Mouse (Mus musculus): ENCODE measurements around the gene Snu13. TPM values are rescaled to one million over a fixed set of nuclear protein-coding genes. Genes with fewer than 3 reads are reported as not detected.

The Snu13 gene
- polyA plus RNA-seq, 1 experiment: 134 TPM

- no peak for DNase-seq
- peaks cover 21% of the 10 kb centered on the region for H3K36me3 ChIP-seq (ENCODE audit: control insufficient read depth, insufficient read depth, low read length)
- H3K27me3 ChIP-seq (ENCODE audit: control insufficient read depth, insufficient read depth, low read length): no peaks in the 10 kb centered on the region
- TF ChIP-seq CTCF (IDR thresholded peaks at IDR 0.05; ENCODE audit: borderline replicate concordance, control insufficient read depth, extremely low read depth, insufficient read depth, low read length, poor library complexity) (no peak), POLR2A (IDR thresholded peaks at IDR 0.05; ENCODE audit: control insufficient read depth, extremely low read depth, insufficient read depth, low read length, poor library complexity) (no peak)
- H3K4me3 ChIP-seq (ENCODE audit: control insufficient read depth, insufficient read depth, low read length): no peak overlapping the region
- 57% methylated on average over 3 of the region's 3 CpGs for WGBS
- peaks cover 21% of the 10 kb centered on the region for H3K4me1 ChIP-seq (replicated peaks; ENCODE audit: control insufficient read depth, insufficient read depth, low read length)
- H3K27ac ChIP-seq (ENCODE audit: control insufficient read depth, insufficient read depth, low read length): peak overlapping the region; percentile 14; the same call in 1 of the 2 replicates
These were observed 28.1 kb downstream of the Snu13 start for GRCm38 (mm10) chr15:82019288-82019687.

- TF ChIP-seq CTCF (IDR thresholded peaks at IDR 0.05; ENCODE audit: borderline replicate concordance, control insufficient read depth, extremely low read depth, insufficient read depth, low read length, poor library complexity) (no peak), POLR2A (IDR thresholded peaks at IDR 0.05; ENCODE audit: control insufficient read depth, extremely low read depth, insufficient read depth, low read length, poor library complexity) (no peak)
- WGBS: 9% methylated on average over 4 of the region's 4 CpGs
- peak overlapping the region; percentile 34 for H3K4me3 ChIP-seq (ENCODE audit: control insufficient read depth, insufficient read depth, low read length)
- H3K27ac ChIP-seq (ENCODE audit: control insufficient read depth, insufficient read depth, low read length): peak overlapping the region; percentile 79
- no peaks in the 10 kb centered on the region for H3K27me3 ChIP-seq (ENCODE audit: control insufficient read depth, insufficient read depth, low read length)
- peak; percentile 45 for DNase-seq
- H3K4me1 ChIP-seq (replicated peaks; ENCODE audit: control insufficient read depth, insufficient read depth, low read length): peaks cover 16% of the 10 kb centered on the region
- peaks cover 12% of the 10 kb centered on the region for H3K36me3 ChIP-seq (ENCODE audit: control insufficient read depth, insufficient read depth, low read length)
These were observed 29.9 kb downstream of the Snu13 start for GRCm38 (mm10) chr15:82017461-82017860.

GRCm38 (mm10) chr15:82016830-82017229 lies 30.6 kb downstream of the Snu13 start:
- Histone ChIP-seq H3K4me3 (ENCODE audit: control insufficient read depth, insufficient read depth, low read length) (peak overlapping the region; percentile 61), H3K27ac (ENCODE audit: control insufficient read depth, insufficient read depth, low read length) (peak overlapping the region; percentile 84), H3K36me3 (ENCODE audit: control insufficient read depth, insufficient read depth, low read length) (peaks cover 18% of the 10 kb centered on the region), H3K4me1 (replicated peaks; ENCODE audit: control insufficient read depth, insufficient read depth, low read length) (peaks cover 16% of the 10 kb centered on the region), H3K27me3 (ENCODE audit: control insufficient read depth, insufficient read depth, low read length) (no peaks in the 10 kb centered on the region)
- DNase-seq: no peak
- 1% methylated on average over 6 of the region's 6 CpGs for WGBS
- no peak for TF ChIP-seq CTCF (IDR thresholded peaks at IDR 0.05; ENCODE audit: borderline replicate concordance, control insufficient read depth, extremely low read depth, insufficient read depth, low read length, poor library complexity)
- no peak for TF ChIP-seq POLR2A (IDR thresholded peaks at IDR 0.05; ENCODE audit: control insufficient read depth, extremely low read depth, insufficient read depth, low read length, poor library complexity)

GRCm38 (mm10) chr15:82016101-82016808 lies 31.1 kb downstream of the Snu13 start:
- Histone ChIP-seq H3K4me1 (replicated peaks; ENCODE audit: control insufficient read depth, insufficient read depth, low read length) (peaks cover 13% of the 10 kb centered on the region), H3K27ac (ENCODE audit: control insufficient read depth, insufficient read depth, low read length) (peak overlapping the region; percentile 84), H3K4me3 (ENCODE audit: control insufficient read depth, insufficient read depth, low read length) (peak overlapping the region; percentile 79), H3K36me3 (ENCODE audit: control insufficient read depth, insufficient read depth, low read length) (peaks cover 18% of the 10 kb centered on the region), H3K27me3 (ENCODE audit: control insufficient read depth, insufficient read depth, low read length) (no peaks in the 10 kb centered on the region)
- WGBS: under 1% methylated on average over 53 of the region's 53 CpGs
- DNase-seq: peak; percentile 100
- peak; percentile 79 for TF ChIP-seq POLR2A (IDR thresholded peaks at IDR 0.05; ENCODE audit: control insufficient read depth, extremely low read depth, insufficient read depth, low read length, poor library complexity)
- 0 out of 2 replicates have a peak, but pooled peaks have one; percentile 17 for TF ChIP-seq CTCF (IDR thresholded peaks at IDR 0.05; ENCODE audit: borderline replicate concordance, control insufficient read depth, extremely low read depth, insufficient read depth, low read length, poor library complexity)

GRCm38 (mm10) chr15:82015392-82016100 lies 31.9 kb downstream of the Snu13 start:
- WGBS: under 1% methylated on average over 39 of the region's 39 CpGs
- peaks cover 18% of the 10 kb centered on the region for H3K36me3 ChIP-seq (ENCODE audit: control insufficient read depth, insufficient read depth, low read length)
- H3K27me3 ChIP-seq (ENCODE audit: control insufficient read depth, insufficient read depth, low read length): no peaks in the 10 kb centered on the region
- DNase-seq: peak; percentile 37
- TF ChIP-seq CTCF (IDR thresholded peaks at IDR 0.05; ENCODE audit: borderline replicate concordance, control insufficient read depth, extremely low read depth, insufficient read depth, low read length, poor library complexity): no peak
- TF ChIP-seq POLR2A (IDR thresholded peaks at IDR 0.05; ENCODE audit: control insufficient read depth, extremely low read depth, insufficient read depth, low read length, poor library complexity): no peak
- H3K4me3 ChIP-seq (ENCODE audit: control insufficient read depth, insufficient read depth, low read length): peak overlapping the region; percentile 79
- H3K27ac ChIP-seq (ENCODE audit: control insufficient read depth, insufficient read depth, low read length): peak overlapping the region; percentile 42
- peaks cover 17% of the 10 kb centered on the region for H3K4me1 ChIP-seq (replicated peaks; ENCODE audit: control insufficient read depth, insufficient read depth, low read length)

GRCm38 (mm10) chr15:82014745-82015391 lies 32.5 kb downstream of the Snu13 start:
- 5% methylated on average over 9 of the region's 9 CpGs for WGBS
- Histone ChIP-seq H3K27ac (ENCODE audit: control insufficient read depth, insufficient read depth, low read length) (peak overlapping the region; percentile 65), H3K4me3 (ENCODE audit: control insufficient read depth, insufficient read depth, low read length) (peak overlapping the region; percentile 79), H3K4me1 (replicated peaks; ENCODE audit: control insufficient read depth, insufficient read depth, low read length) (peaks cover 17% of the 10 kb centered on the region), H3K27me3 (ENCODE audit: control insufficient read depth, insufficient read depth, low read length) (no peaks in the 10 kb centered on the region), H3K36me3 (ENCODE audit: control insufficient read depth, insufficient read depth, low read length) (peaks cover 15% of the 10 kb centered on the region)
- TF ChIP-seq CTCF (IDR thresholded peaks at IDR 0.05; ENCODE audit: borderline replicate concordance, control insufficient read depth, extremely low read depth, insufficient read depth, low read length, poor library complexity): no peak
- no peak for TF ChIP-seq POLR2A (IDR thresholded peaks at IDR 0.05; ENCODE audit: control insufficient read depth, extremely low read depth, insufficient read depth, low read length, poor library complexity)
- DNase-seq: no peak
